Mouse (Mus musculus) spleen, adult 18-20 months (tissue): Measurements from ENCODE around the gene Gm17332.
"Not testable (repeated sequence)": the region's sequence is repeated elsewhere in the genome, so short reads cannot be mapped to it uniquely, and the experiment has no call there.

ENCODE experiments used
- DNase-seq, 2 experiments: peaks; one replicate each; pipeline ENCODE4 v3.0.0; 2022; ENCODE audit warnings: mixed read lengths in 2 of 2

Gene Gm17332

DNA sequence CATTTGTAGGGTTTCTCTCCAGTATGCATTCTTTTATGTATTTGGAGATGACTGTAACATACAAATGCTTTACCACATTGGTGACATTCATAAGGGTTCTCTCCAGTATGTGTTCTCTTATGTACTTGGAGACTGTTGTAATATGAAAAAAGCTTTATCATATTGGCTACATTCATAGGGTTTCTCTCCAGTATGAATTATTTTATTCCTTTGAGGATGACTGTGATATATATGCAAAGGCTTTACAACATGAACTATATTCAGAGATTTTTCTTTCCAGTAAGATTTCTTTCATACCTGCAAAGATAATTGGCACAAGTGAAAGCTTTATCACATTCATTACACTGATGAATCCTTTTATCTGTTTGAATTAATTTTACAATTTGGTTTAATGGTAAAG is at the start of gene Gm17332:
Gm17332 (minus strand) TSS at position 101 of the 400 bp plus-strand sequence.
- no peak for DNase-seq

DNA sequence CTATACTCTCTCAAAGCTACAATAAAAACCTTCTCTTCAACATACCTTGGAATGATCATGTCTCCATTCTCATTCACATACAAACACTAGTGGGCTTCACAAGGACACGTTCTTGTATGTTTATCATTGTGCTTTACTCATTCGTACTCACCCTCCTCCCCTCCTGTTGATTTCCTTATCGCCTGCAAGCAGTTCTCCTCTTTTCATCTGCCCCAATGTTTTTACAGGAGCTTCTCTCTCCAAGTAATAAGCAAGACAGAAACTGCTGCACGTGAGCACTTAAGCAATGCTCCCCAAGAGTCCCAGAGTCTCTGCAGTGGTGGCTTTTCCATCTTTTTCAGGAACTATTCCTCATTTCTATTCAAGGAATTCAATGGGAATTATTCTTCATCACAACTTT is 47.7 kb upstream of the Gm17332 start:
- DNase-seq: no peak

DNA sequence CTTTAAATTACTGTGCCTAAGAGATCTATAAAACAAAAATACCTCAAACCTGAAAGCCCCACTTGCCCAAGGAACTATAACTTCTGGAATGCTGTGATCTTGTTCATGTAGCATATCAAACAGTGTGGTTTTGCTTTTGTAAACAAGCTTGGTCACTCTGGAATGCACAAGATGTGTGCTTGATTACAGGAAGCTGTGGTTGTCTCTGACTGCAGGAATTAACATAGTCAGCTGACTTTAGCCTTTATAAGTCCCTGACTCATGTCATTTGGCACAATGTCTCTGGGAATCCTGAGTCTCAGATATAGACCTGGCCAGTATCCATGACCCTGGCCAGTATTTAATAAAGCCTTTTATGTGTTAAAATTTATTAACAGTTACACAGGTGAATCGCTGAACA is 43.1 kb upstream of the Gm17332 start:
- DNase-seq: no peak

DNA sequence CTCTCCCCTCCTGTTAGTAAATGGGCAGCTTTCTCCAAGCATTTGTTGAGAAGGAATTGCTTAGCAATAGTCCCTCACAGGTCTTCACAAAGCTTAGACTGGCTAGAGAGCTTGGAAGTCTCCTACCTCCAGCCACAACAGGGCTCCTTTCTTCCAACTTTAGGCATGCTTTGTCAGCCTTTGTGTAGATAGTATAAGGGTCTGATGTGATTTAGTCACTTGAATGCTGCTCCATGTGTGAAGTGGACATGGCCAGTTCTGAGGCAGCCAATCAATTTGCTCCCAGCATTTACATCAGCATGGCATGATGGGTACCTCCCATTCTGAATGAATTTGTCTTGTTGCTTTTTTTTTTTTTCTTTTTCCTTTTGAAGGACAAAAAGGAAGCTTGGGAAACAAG is 35.7 kb upstream of the Gm17332 start:
- no peak for DNase-seq

DNA sequence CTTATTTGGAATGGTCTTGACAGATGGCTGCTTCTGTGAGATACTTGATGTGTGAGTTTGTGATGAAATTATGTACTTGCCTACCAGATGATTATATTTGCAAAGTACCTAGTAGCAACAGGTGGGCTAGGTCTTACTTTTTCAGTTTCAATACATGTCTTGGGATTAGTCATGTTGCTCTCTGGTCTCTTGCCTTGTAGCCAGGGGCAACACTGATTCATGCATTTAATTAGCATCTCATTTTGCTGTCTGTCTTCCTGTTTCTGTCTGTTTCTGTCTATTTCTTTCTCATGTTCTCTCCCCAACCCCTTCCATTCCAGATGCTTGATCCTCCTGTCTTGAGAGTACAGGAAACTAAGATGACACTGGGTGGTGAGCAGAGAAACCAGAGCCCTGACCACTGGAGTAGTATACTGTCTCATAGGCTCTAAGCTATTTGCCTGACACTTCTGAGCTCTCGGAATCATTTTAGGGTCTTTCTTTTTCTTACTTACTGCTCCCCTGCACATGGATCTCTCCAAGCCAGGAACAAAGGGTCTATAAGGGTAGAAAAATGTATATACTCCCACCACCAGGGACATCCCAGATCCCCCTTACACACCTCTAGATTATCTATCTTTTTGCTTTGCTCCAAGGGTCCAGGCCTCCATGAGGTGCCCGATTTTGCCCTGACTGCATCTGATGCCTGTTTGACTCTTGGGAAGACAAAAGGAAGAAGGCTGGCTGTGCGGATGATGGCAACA is 13.5 kb upstream of the Gm17332 start:
- no peak for DNase-seq

DNA sequence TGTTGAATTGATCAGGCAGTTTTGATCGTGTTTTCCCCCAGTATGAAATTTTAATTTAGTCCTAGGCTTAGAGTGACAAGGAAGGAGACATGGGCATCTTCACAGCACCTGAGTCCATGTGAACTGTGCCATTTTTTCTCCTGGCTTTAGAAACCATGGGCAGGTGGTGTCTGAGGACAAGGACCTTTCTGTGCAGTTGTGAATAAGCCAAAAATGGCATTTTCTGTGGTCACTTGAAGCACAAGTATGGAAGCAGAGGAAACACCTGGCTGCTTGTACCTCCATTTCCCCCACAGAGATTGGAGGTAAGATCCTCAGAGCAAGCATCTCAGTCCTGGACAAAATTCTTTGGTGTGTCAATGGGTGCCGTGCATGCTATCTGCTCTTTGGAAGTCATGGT is 12.5 kb upstream of the Gm17332 start:
- no peak for DNase-seq

DNA sequence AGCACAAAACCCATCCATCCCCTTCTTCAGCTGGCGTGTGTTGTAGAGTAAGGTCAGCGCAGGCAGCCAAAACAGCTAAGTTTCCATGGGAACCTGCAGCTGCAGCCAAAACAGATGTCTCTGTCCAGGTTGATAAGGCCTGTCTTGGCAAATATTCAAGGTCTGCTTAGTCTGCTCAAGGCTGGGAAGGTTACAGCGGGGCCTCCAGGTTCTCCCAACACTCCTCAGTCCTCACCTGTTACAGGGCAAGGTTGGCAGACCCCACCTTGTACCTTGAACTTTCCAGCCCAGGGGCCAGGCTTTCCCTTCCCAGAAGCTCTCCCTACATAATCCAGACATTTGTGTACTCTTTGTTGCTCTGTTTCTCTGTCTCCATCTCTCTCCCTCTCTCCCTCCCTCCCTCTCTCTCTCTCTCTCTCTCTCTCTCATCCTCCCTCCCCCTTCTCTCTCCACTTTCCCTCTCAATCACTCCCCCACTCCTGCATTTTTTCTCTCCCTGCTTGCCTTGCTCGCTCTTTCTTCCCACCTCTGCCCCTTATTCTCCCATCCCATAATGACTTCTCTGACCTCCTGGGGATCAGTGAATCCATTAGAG is 12.1 kb downstream of the Gm17332 start:
- DNase-seq: no peak

DNA sequence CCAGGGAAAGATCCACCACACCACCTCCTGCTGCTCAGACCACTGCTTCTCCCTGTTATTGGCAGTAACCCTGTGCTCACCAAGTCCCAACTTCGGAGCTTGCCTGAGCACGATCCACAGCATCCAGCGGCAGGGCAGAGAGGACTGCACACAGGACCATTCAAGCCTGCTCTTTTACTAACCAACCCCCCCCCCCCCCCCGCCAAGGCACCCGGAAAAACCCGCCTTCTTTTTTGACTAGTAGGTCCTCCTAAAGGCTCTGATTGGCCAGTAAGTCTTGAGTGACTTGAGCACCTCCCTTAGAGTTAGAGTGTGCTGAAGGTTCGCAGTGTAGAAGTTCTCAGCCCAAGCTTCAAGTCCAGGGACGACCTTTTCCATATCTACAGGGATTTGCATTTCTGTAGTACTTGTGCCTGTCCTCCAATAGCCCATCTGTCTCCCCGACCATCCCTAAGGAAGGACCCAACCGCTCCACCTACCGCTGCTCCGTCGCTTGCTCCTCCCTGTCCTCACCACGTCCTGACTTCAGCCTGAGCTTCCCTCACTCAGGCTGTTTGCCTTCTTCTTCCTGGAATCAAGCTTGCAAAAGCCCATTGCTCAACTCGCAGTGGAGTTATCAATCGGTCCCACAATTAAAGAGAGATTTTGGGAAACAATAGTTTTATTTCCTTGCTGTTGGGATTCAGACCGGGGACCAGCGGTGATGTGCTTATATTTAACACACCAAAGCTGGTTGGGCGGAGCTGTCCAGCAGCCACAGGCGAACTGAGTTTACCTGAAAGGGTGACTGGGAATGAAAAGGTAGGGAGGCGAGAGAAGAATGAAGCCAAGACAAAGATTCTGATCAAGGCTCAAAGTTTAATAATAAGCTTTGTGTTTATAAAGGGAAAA is 12.9 kb downstream of the Gm17332 start:
- DNase-seq: no peak

DNA sequence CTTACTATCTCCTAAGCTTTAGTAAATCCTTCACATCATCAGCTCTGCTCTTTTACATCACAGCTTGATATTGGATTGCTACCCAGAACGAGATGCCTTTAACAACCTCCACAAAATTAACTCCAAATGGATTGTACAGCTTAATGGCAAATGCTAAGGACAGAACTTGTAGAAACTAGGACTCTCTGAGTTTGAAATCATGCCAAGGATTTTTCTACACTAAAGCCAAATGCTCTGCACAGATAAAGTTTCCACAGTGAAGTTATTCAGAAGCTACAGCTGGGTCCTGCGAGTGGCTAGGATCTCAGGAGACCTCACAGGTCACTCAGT is 13.5 kb downstream of the Gm17332 start:
- no peak for DNase-seq

DNA sequence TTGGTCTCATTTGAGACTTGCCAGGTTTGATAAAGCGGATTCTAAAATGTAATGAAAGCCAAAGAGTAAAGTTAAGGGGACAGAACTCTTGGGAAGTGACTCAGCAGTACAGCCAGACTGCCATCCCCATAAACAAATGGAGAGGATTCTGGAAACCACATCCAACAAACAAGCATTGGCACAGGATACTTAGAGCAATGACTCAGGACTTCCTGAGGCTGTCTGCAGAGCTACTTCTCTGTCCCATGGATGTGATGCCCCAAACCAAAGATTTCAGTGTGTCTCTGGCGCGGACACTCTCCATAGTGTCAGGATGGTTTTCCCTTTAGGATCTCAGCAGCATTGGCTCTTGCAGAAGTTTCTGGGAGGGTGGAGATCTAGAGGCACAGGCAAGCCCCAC is 25.2 kb downstream of the Gm17332 start:
- no peak for DNase-seq

DNA sequence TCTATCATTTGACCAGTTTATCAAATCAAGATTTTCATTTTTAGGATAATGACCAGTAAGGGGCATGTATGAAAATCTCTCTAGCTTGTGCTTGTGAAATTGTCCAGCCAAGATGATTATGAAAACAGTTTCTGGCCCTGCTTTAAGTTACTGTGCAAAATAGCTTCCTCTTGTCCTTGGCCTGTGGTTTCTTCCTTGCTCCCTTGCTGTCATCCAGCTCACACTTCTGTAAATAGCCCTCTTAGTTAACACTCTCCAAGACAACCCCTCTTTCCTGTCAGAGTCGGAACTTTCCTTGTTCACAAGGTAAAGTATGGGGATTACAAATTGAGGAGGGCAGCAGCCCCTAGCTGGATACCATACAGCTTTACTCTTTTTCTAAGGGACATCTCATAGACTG is 43.9 kb downstream of the Gm17332 start:
- not testable (repeated sequence) for DNase-seq

DNA sequence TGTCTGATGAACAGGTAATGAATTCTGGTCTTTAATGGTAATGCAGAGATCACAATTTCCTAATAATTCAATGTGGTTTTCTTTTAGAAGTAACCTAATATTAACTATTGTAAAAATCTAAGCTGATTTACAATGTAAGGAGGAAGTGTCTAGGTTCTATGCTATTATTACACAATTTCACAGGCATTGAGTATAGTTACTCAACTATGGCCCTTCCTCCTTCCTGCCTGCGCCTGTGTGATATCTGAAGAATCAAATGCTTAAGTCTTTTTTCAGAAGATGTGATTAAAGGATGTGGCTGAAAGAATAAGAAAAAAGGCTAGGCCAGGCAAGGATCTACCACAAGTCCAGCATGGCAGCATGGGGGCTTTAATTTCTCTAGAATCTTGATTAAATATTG is 47.4 kb downstream of the Gm17332 start:
- DNase-seq: not testable (repeated sequence)

DNA sequence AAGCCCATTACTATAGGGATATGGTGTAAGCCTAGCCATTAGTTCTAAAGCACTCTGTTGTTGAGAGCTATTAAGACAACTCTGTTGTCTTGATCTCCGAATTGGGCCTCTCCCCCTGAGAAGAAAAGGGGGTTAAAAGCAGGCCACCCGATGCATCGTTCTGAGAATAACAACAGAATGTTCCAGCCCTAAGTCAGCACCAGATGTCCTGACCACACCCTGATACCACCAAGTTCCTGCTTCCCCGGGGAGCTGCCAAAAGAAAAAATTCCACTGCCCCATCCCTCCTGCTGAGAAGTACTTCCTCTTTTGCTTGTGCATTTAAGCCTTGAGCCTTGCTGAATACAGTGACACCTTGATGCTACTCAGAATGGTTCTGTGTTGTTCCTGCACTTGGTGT is 48.5 kb downstream of the Gm17332 start:
- DNase-seq: not testable (repeated sequence)
